Mouse (Mus musculus): ENCODE data around the gene C2cd3. TPM values are rescaled to one million over a fixed set of nuclear protein-coding genes. Genes with fewer than 3 reads are reported as not detected.

Gene C2cd3
- total and polyA plus RNA-seq, 3 experiments: 8.5 to 23.5 TPM; not detected in 1

DNA sequence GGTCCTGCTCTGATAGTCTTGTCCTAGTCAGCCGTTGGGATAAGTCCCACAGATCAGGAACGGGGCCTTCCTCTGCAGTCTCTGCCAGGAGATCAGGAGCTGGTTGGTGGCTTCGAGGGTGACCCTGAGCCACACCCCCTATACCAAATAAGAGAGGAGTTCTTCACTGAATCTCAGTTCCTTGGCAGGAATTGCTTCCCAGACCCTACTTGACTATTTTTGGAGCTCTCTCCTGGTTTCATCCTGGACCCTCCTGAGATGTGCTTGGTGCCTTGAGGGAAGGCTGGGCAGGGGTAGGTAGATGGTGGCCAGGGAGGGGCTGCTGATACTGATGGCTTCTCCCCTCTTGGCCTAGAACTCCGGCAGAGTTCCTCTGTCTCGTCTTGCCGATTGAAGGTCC, 124.3 kb downstream of the C2cd3 start:
- peak in 1 of 2 experiments; percentile 42; a peak in 1 of 4 replicates for TF ChIP-seq POLR2A (IDR thresholded peaks at IDR 0.05; ENCODE audit: control insufficient read depth in 1 of 2, insufficient read depth in 1 of 2, low read depth in 1 of 2, low read length in 2 of 2, poor library complexity in 1 of 2)
- no peak for TF ChIP-seq GABPA (IDR thresholded peaks at IDR 0.05; ENCODE audit: low read depth, low read length)
- peak overlapping the region; percentile 74 for H3K9ac ChIP-seq (ENCODE audit: control insufficient read depth, low read depth, low read length, poor library complexity, severe bottlenecking)
- peak overlapping the region; percentile 86 for H3K27ac ChIP-seq (ENCODE audit: control insufficient read depth, low read depth, low read length)
- H3K36me3 ChIP-seq (ENCODE audit: control insufficient read depth in 1 of 2, insufficient read depth in 2 of 2, low read length in 2 of 2): peaks cover 0 to 11% of the 10 kb centered on the region in 2 experiments; a peak in 3 of 4 replicates
- H3K4me1 ChIP-seq (ENCODE audit: control insufficient read depth in 1 of 2, insufficient read depth in 2 of 2, low read length in 2 of 2): peaks cover 3 to 14% of the 10 kb centered on the region in 2 experiments; a peak in 3 of 4 replicates
- no peaks in the 10 kb centered on the region for H3K9me3 ChIP-seq (replicated peaks; ENCODE audit: insufficient read depth, low read length)
- DNase-seq (ENCODE audit: low read depth, low spot score): no peak
- no peaks in the 10 kb centered on the region for H3K27me3 ChIP-seq (ENCODE audit: control insufficient read depth in 1 of 2, insufficient read depth in 2 of 2, low read length in 2 of 2)
- peak overlapping the region; percentile 12 to 32 for H3K4me3 ChIP-seq (ENCODE audit: control insufficient read depth in 1 of 2, insufficient read depth in 1 of 2, low read depth in 2 of 2, low read length in 2 of 2)
- peaks cover 37% of the 10 kb centered on the region for H3K79me2 ChIP-seq (ENCODE audit: control insufficient read depth, insufficient read depth, low read length, poor library complexity)

DNA sequence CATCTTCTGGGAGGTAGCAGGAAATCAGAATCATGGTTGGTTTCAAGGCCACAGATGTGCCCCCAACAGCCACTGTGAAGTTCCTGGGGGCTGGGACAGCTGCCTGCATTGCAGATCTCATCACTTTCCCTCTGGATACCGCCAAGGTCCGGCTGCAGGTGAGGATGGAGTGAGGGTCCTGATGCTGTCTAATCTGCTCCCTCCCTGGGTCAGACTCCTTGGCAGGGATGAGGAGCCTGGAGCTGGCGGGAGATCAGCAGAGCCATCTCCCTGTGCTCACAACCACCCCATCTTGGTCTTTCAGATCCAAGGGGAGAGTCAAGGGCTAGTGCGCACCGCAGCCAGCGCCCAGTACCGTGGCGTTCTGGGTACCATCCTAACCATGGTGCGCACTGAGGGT, 124.8 kb downstream of the C2cd3 start:
- Histone ChIP-seq H3K9ac (ENCODE audit: control insufficient read depth, low read depth, low read length, poor library complexity, severe bottlenecking) (no peak overlapping the region), H3K4me1 (ENCODE audit: control insufficient read depth in 1 of 2, insufficient read depth in 2 of 2, low read length in 2 of 2) (peaks cover 3 to 17% of the 10 kb centered on the region in 2 experiments; a peak in 3 of 4 replicates), H3K4me3 (ENCODE audit: control insufficient read depth in 1 of 2, insufficient read depth in 1 of 2, low read depth in 2 of 2, low read length in 2 of 2) (no peak overlapping the region), H3K27ac (ENCODE audit: control insufficient read depth, low read depth, low read length) (no peak overlapping the region), H3K9me3 (replicated peaks; ENCODE audit: insufficient read depth, low read length) (no peaks in the 10 kb centered on the region), H3K36me3 (ENCODE audit: control insufficient read depth in 1 of 2, insufficient read depth in 2 of 2, low read length in 2 of 2) (peaks cover 0 to 11% of the 10 kb centered on the region in 2 experiments; a peak in 3 of 4 replicates), H3K79me2 (ENCODE audit: control insufficient read depth, insufficient read depth, low read length, poor library complexity) (peaks cover 37% of the 10 kb centered on the region), H3K27me3 (ENCODE audit: control insufficient read depth in 1 of 2, insufficient read depth in 2 of 2, low read length in 2 of 2) (no peaks in the 10 kb centered on the region)
- no peak for TF ChIP-seq POLR2A (IDR thresholded peaks at IDR 0.05; ENCODE audit: control insufficient read depth in 1 of 2, insufficient read depth in 1 of 2, low read depth in 1 of 2, low read length in 2 of 2, poor library complexity in 1 of 2)
- TF ChIP-seq MXI1 (IDR thresholded peaks at IDR 0.05; ENCODE audit: low read depth, low read length): no peak
- TF ChIP-seq ZNF384 (IDR thresholded peaks at IDR 0.05; ENCODE audit: low read depth, low read length): no peak
- no peak for TF ChIP-seq NRF1 (IDR thresholded peaks at IDR 0.05; ENCODE audit: insufficient read depth, low read depth, low read length, poor library complexity, severe bottlenecking)
- TF ChIP-seq MAX (IDR thresholded peaks at IDR 0.05; ENCODE audit: low read length): no peak
- TF ChIP-seq GABPA (IDR thresholded peaks at IDR 0.05; ENCODE audit: low read depth, low read length): no peak
- no peak for TF ChIP-seq SIN3A (IDR thresholded peaks at IDR 0.05; ENCODE audit: low read length)
- TF ChIP-seq GATA1 (IDR thresholded peaks at IDR 0.05; ENCODE audit: low read depth, low read length): no peak
- TF ChIP-seq TCF12 (IDR thresholded peaks at IDR 0.05; ENCODE audit: low read depth, low read length): no peak
- TF ChIP-seq EP300 (IDR thresholded peaks at IDR 0.05; ENCODE audit: low read depth in 1 of 2, low read length in 2 of 2): no peak
- no peak for TF ChIP-seq USF1 (IDR thresholded peaks at IDR 0.05; ENCODE audit: low read depth, low read length)
- TF ChIP-seq NELFE (IDR thresholded peaks at IDR 0.05; ENCODE audit: low read depth, low read length): no peak
- no peak for TF ChIP-seq MEF2A (IDR thresholded peaks at IDR 0.05; ENCODE audit: extremely low read depth, insufficient replicate concordance, low read depth, low read length, poor library complexity, severe bottlenecking)
- no peak for TF ChIP-seq RCOR1 (IDR thresholded peaks at IDR 0.05; ENCODE audit: low read depth, low read length)
- DNase-seq (ENCODE audit: low read depth, low spot score): no peak
